Mouse (Mus musculus): ENCODE results near the gene Dohh. TPM values are rescaled to one million over a fixed set of nuclear protein-coding genes. Genes with fewer than 3 reads are reported as not detected.
A peak's percentile ranks its signal among the peaks of the same experiment; 100 is the strongest.

Dohh gene
- polyA plus RNA-seq, 1 experiment from 2014 or later: 55.7 TPM

GRCm38 (mm10) chr10:81406504-81407440, 22.5 kb downstream of the Dohh start:
- H3K27me3 ChIP-seq (ENCODE audit: control insufficient read depth, insufficient read depth, low read length): peaks cover 11% of the 10 kb centered on the region; the same call in 1 of the 2 replicates
- 0 out of 2 replicates have a peak, but pooled peaks cover 2% of the 10 kb centered on the region for H3K36me3 ChIP-seq (ENCODE audit: control insufficient read depth, insufficient read depth, low read length)
- no peak overlapping the region; the same call in 1 of the 2 replicates for H3K27ac ChIP-seq (replicated peaks; ENCODE audit: low read depth, low read length)
- H3K4me1 ChIP-seq (ENCODE audit: control insufficient read depth, insufficient read depth, low read length): peaks cover 62% of the 10 kb centered on the region
- peak overlapping the region; percentile 39 for H3K4me2 ChIP-seq (ENCODE audit: low read depth, severe bottlenecking)
- peak overlapping the region; percentile 1 for H3K4me3 ChIP-seq (ENCODE audit: low read depth, low read length)
- ATAC-seq (ENCODE audit: insufficient number of reproducible peaks, low FRiP score, low TSS enrichment, low read depth) (no peak), DNase-seq (ENCODE audit: low spot score) (no peak)
- 20% methylated on average over 24 of the region's 24 CpGs for WGBS
- H3K9ac ChIP-seq (ENCODE audit: low read length): 0 out of 2 replicates have a peak overlapping the region, but pooled peaks have one; percentile 30
- H3K9me3 ChIP-seq (ENCODE audit: control insufficient read depth, low read length): no peaks in the 10 kb centered on the region

GRCm38 (mm10) chr10:81407539-81408423, 23.6 kb downstream of the Dohh start:
- Histone ChIP-seq H3K4me1 (ENCODE audit: control insufficient read depth, insufficient read depth, low read length) (peaks cover 52% of the 10 kb centered on the region), H3K27ac (replicated peaks; ENCODE audit: low read depth, low read length) (no peak overlapping the region), H3K36me3 (ENCODE audit: control insufficient read depth, insufficient read depth, low read length) (0 out of 2 replicates have a peak, but pooled peaks cover 2% of the 10 kb centered on the region), H3K4me2 (ENCODE audit: low read depth, severe bottlenecking) (peak overlapping the region; percentile 39; the same call in 1 of the 2 replicates), H3K4me3 (ENCODE audit: low read depth, low read length) (peak overlapping the region; percentile 1; the same call in 1 of the 2 replicates), H3K9ac (ENCODE audit: low read length) (no peak overlapping the region), H3K27me3 (ENCODE audit: control insufficient read depth, insufficient read depth, low read length) (peaks cover 11% of the 10 kb centered on the region; the same call in 1 of the 2 replicates), H3K9me3 (ENCODE audit: control insufficient read depth, low read length) (no peaks in the 10 kb centered on the region)
- ATAC-seq (ENCODE audit: insufficient number of reproducible peaks, low FRiP score, low TSS enrichment, low read depth) (no peak), DNase-seq (ENCODE audit: low spot score) (peak; percentile 67)
- WGBS: 18% methylated on average over 31 of the region's 31 CpGs

GRCm38 (mm10) chr10:81408424-81408729, 24.1 kb downstream of the Dohh start:
- Histone ChIP-seq H3K9me3 (ENCODE audit: control insufficient read depth, low read length) (no peaks in the 10 kb centered on the region), H3K27me3 (ENCODE audit: control insufficient read depth, insufficient read depth, low read length) (peaks cover 11% of the 10 kb centered on the region; the same call in 1 of the 2 replicates), H3K36me3 (ENCODE audit: control insufficient read depth, insufficient read depth, low read length) (0 out of 2 replicates have a peak, but pooled peaks cover 2% of the 10 kb centered on the region), H3K4me2 (ENCODE audit: low read depth, severe bottlenecking) (no peak overlapping the region), H3K9ac (ENCODE audit: low read length) (no peak overlapping the region), H3K27ac (replicated peaks; ENCODE audit: low read depth, low read length) (no peak overlapping the region), H3K4me1 (ENCODE audit: control insufficient read depth, insufficient read depth, low read length) (peaks cover 48% of the 10 kb centered on the region), H3K4me3 (ENCODE audit: low read depth, low read length) (no peak overlapping the region)
- no peak for DNase-seq (ENCODE audit: low spot score)
- 40% methylated on average over 13 of the region's 13 CpGs for WGBS
- no peak for ATAC-seq (ENCODE audit: insufficient number of reproducible peaks, low FRiP score, low TSS enrichment, low read depth)

- peaks cover 52% of the 10 kb centered on the region for H3K4me1 ChIP-seq (ENCODE audit: control insufficient read depth, insufficient read depth, low read length)
Observed at GRCm38 (mm10) chr10:81408871-81409291, 24.7 kb downstream of the Dohh start.

GRCm38 (mm10) chr10:81409330-81409729, 25.1 kb downstream of the Dohh start:
- 12% methylated on average over 8 of the region's 8 CpGs for WGBS
- peaks cover 11% of the 10 kb centered on the region; the same call in 1 of the 2 replicates for H3K27me3 ChIP-seq (ENCODE audit: control insufficient read depth, insufficient read depth, low read length)
- no peaks in the 10 kb centered on the region for H3K9me3 ChIP-seq (ENCODE audit: control insufficient read depth, low read length)
- ATAC-seq (ENCODE audit: insufficient number of reproducible peaks, low FRiP score, low TSS enrichment, low read depth): no peak
- no peak for DNase-seq (ENCODE audit: low spot score)
- 0 out of 2 replicates have a peak, but pooled peaks cover 2% of the 10 kb centered on the region for H3K36me3 ChIP-seq (ENCODE audit: control insufficient read depth, insufficient read depth, low read length)
- no peak overlapping the region for H3K9ac ChIP-seq (ENCODE audit: low read length)
- peaks cover 54% of the 10 kb centered on the region for H3K4me1 ChIP-seq (ENCODE audit: control insufficient read depth, insufficient read depth, low read length)
- 0 out of 2 replicates have a peak overlapping the region, but pooled peaks have one; percentile 5 for H3K4me3 ChIP-seq (ENCODE audit: low read depth, low read length)
- no peak overlapping the region for H3K4me2 ChIP-seq (ENCODE audit: low read depth, severe bottlenecking)
- H3K27ac ChIP-seq (replicated peaks; ENCODE audit: low read depth, low read length): no peak overlapping the region

More at GRCm38 (mm10) chr10:81408871-81409291, 24.7 kb downstream of the Dohh start:
- peaks cover 11% of the 10 kb centered on the region; the same call in 1 of the 2 replicates for H3K27me3 ChIP-seq (ENCODE audit: control insufficient read depth, insufficient read depth, low read length)
- no peak overlapping the region for H3K4me2 ChIP-seq (ENCODE audit: low read depth, severe bottlenecking)
- peak; percentile 81 for DNase-seq (ENCODE audit: low spot score)
- H3K27ac ChIP-seq (replicated peaks; ENCODE audit: low read depth, low read length): no peak overlapping the region
- no peaks in the 10 kb centered on the region for H3K9me3 ChIP-seq (ENCODE audit: control insufficient read depth, low read length)
- 13% methylated on average over 9 of the region's 9 CpGs for WGBS
- H3K4me3 ChIP-seq (ENCODE audit: low read depth, low read length): 0 out of 2 replicates have a peak overlapping the region, but pooled peaks have one; percentile 5
- no peak overlapping the region for H3K9ac ChIP-seq (ENCODE audit: low read length)
- H3K36me3 ChIP-seq (ENCODE audit: control insufficient read depth, insufficient read depth, low read length): 0 out of 2 replicates have a peak, but pooled peaks cover 2% of the 10 kb centered on the region
- no peak for ATAC-seq (ENCODE audit: insufficient number of reproducible peaks, low FRiP score, low TSS enrichment, low read depth)

- Histone ChIP-seq H3K9ac (ENCODE audit: low read length) (no peak overlapping the region), H3K4me3 (ENCODE audit: low read depth, low read length) (no peak overlapping the region), H3K27me3 (ENCODE audit: control insufficient read depth, insufficient read depth, low read length) (peaks cover 11% of the 10 kb centered on the region; the same call in 1 of the 2 replicates), H3K27ac (replicated peaks; ENCODE audit: low read depth, low read length) (peak overlapping the region; percentile 42; the same call in 1 of the 2 replicates), H3K9me3 (ENCODE audit: control insufficient read depth, low read length) (no peaks in the 10 kb centered on the region), H3K36me3 (ENCODE audit: control insufficient read depth, insufficient read depth, low read length) (0 out of 2 replicates have a peak, but pooled peaks cover 2% of the 10 kb centered on the region), H3K4me1 (ENCODE audit: control insufficient read depth, insufficient read depth, low read length) (peaks cover 61% of the 10 kb centered on the region), H3K4me2 (ENCODE audit: low read depth, severe bottlenecking) (no peak overlapping the region)
- ATAC-seq (ENCODE audit: insufficient number of reproducible peaks, low FRiP score, low TSS enrichment, low read depth) (no peak), DNase-seq (ENCODE audit: low spot score) (no peak)
- WGBS: 68% methylated on average over 4 of the region's 4 CpGs
Observed at GRCm38 (mm10) chr10:81410350-81410749, 26.1 kb downstream of the Dohh start.

GRCm38 (mm10) chr10:81410981-81411380, 26.8 kb downstream of the Dohh start:
- WGBS: 86% methylated on average over 9 of the region's 9 CpGs
- H3K9me3 ChIP-seq (ENCODE audit: control insufficient read depth, low read length): no peaks in the 10 kb centered on the region
- H3K27me3 ChIP-seq (ENCODE audit: control insufficient read depth, insufficient read depth, low read length): peaks cover 7% of the 10 kb centered on the region; the same call in 1 of the 2 replicates
- H3K27ac ChIP-seq (replicated peaks; ENCODE audit: low read depth, low read length): peak overlapping the region; percentile 42; the same call in 1 of the 2 replicates
- ATAC-seq (ENCODE audit: insufficient number of reproducible peaks, low FRiP score, low TSS enrichment, low read depth) (no peak), DNase-seq (ENCODE audit: low spot score) (no peak)
- no peak overlapping the region for H3K9ac ChIP-seq (ENCODE audit: low read length)
- H3K4me1 ChIP-seq (ENCODE audit: control insufficient read depth, insufficient read depth, low read length): peaks cover 67% of the 10 kb centered on the region
- no peak overlapping the region for H3K4me3 ChIP-seq (ENCODE audit: low read depth, low read length)
- no peak overlapping the region for H3K4me2 ChIP-seq (ENCODE audit: low read depth, severe bottlenecking)
- H3K36me3 ChIP-seq (ENCODE audit: control insufficient read depth, insufficient read depth, low read length): no peaks in the 10 kb centered on the region

Data from limb, embryonic 11.5 days (tissue).